Comparison of ENCODE assay signal across 8 mouse cellular contexts in the genomic region with DNA sequence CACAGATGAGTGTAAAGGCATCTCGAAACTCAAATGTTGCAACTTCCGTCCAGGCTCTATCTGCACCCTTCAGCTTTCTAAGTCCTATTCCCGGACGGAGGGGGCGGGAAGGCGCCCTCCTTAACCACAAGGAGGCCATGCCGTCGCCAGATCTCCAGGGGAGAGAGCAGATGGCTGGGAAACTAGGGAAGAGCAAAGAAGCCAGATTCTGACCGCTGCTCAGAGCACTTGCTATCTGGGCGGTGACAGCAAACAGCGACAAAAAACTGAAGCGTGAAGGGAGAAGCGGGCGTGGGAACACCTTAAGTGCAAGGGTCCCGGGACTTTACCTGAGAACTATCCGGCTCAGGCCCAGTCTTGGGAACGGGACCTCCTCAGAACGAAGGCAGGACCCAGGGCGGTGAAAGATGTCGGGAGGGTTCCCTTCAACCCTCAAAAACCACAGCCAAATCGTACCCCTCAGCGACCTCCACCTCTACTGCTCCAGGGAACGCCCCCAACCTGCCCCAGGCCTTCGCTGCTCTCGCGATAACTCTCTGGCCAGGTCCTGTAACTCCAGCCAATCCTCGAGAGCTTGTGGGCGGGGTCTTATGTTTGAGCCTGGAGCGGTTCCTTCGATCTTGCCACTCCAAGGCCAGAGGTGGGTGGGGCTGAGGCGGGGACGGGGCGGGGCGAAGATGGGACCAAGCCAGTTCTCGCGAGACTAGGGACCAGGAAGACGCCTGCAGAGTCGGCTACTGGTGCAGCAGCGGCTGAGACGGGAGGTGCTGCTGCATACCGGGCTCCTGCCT. TPM values are rescaled to one million over a fixed set of nuclear protein-coding genes. Genes with fewer than 3 reads are reported as not detected.
DNase-seq lines count a peak whose midpoint lies in the region; ATAC-seq and TF ChIP-seq lines count a peak whose summit lies in the region.

A gene (minus strand): TSS at position 507 of the 791 bp plus-strand sequence.
A gene (plus strand): TSS at position 691 of the 791 bp plus-strand sequence.

- ATAC-seq in heart, embryonic 15.5 days (replicated peaks; ENCODE audit: insufficient number of reproducible peaks, insufficient read depth, low FRiP score, low read depth): peak; percentile 99
- peak; percentile 98 for ATAC-seq in liver, embryonic 14.5 days (ENCODE audit: insufficient read depth)
- ATAC-seq in neural tube, embryonic 11.5 days (ENCODE audit: insufficient read depth, low FRiP score, low TSS enrichment): peak; percentile 99
- peak; percentile 99 for ATAC-seq in stomach, postnatal 0 days (ENCODE audit: low FRiP score, low TSS enrichment)

- peak; percentile 74 for TF ChIP-seq EP300 in liver, embryonic 14.5 days (IDR thresholded peaks at IDR 0.05; ENCODE audit: low read depth)
- peak; percentile 99 for TF ChIP-seq EP300 in stomach, postnatal 0 days (optimal IDR thresholded peaks at IDR 0.05)

- no peaks in the 10 kb centered on the region for H3K9me3 ChIP-seq in forebrain, embryonic 10.5 days
- no peaks in the 10 kb centered on the region for H3K9me3 ChIP-seq in heart, embryonic 15.5 days (replicated peaks)
- no peaks in the 10 kb centered on the region for H3K9me3 ChIP-seq in liver, embryonic 14.5 days (ENCODE audit: control insufficient read depth, low read length)
- H3K9me3 ChIP-seq in neural tube, embryonic 11.5 days (ENCODE audit: control insufficient read depth, low read length): no peaks in the 10 kb centered on the region
- H3K9me3 ChIP-seq in stomach, postnatal 0 days (ENCODE audit: control insufficient read depth, low read length): no peaks in the 10 kb centered on the region

- TF ChIP-seq CTCF in liver, embryonic 14.5 days (IDR thresholded peaks at IDR 0.05; ENCODE audit: low read depth): peak; percentile 54
- peak; percentile 59 for TF ChIP-seq CTCF in stomach, postnatal 0 days (IDR thresholded peaks at IDR 0.05; ENCODE audit: low read depth)

- peak within 1 kb of the TSS; percentile 78 for H3K9ac ChIP-seq in heart, embryonic 15.5 days
- H3K9ac ChIP-seq in liver, embryonic 14.5 days (replicated peaks): peak within 1 kb of the TSS; percentile 82
- H3K9ac ChIP-seq in neural tube, embryonic 11.5 days (ENCODE audit: low read length): peak within 1 kb of the TSS; percentile 85
- H3K9ac ChIP-seq in stomach, postnatal 0 days (ENCODE audit: low read length): peak within 1 kb of the TSS; percentile 97

- peaks cover 9% of the 10 kb centered on the region; the same call in 1 of the 2 replicates for H3K36me3 ChIP-seq in forebrain, embryonic 10.5 days (replicated peaks)
- no peaks in the 10 kb centered on the region for H3K36me3 ChIP-seq in heart, embryonic 15.5 days
- H3K36me3 ChIP-seq in liver, embryonic 14.5 days (replicated peaks; ENCODE audit: control insufficient read depth, insufficient read depth, low read depth): no peaks in the 10 kb centered on the region
- H3K36me3 ChIP-seq in neural tube, embryonic 11.5 days (ENCODE audit: control insufficient read depth, insufficient read depth, low read length): no peaks in the 10 kb centered on the region
- no peaks in the 10 kb centered on the region for H3K36me3 ChIP-seq in stomach, postnatal 0 days (ENCODE audit: control insufficient read depth, insufficient read depth, low read length)

- no peaks in the 10 kb centered on the region for H3K27me3 ChIP-seq in forebrain, embryonic 10.5 days (ENCODE audit: poor library complexity, severe bottlenecking)
- no peaks in the 10 kb centered on the region for H3K27me3 ChIP-seq in heart, embryonic 15.5 days
- no peaks in the 10 kb centered on the region for H3K27me3 ChIP-seq in liver, embryonic 14.5 days (ENCODE audit: control insufficient read depth, insufficient read depth, low read length)
- no peaks in the 10 kb centered on the region for H3K27me3 ChIP-seq in neural tube, embryonic 11.5 days (ENCODE audit: control insufficient read depth, insufficient read depth, low read length)
- H3K27me3 ChIP-seq in stomach, postnatal 0 days (ENCODE audit: control insufficient read depth, insufficient read depth, low read length): no peaks in the 10 kb centered on the region

- H3K4me3 ChIP-seq in forebrain, embryonic 10.5 days: peak within 1 kb of the TSS; percentile 95
- peak within 1 kb of the TSS; percentile 73 for H3K4me3 ChIP-seq in heart, embryonic 15.5 days
- peak within 1 kb of the TSS; percentile 88 to 92 for H3K4me3 ChIP-seq in liver, embryonic 14.5 days (ENCODE audit: insufficient read depth in 1 of 2, low read depth in 2 of 2, low read length in 2 of 2)
- peak within 1 kb of the TSS; percentile 94 for H3K4me3 ChIP-seq in neural tube, embryonic 11.5 days (ENCODE audit: low read depth, low read length)
- H3K4me3 ChIP-seq in stomach, postnatal 0 days (ENCODE audit: low read depth, low read length): peak within 1 kb of the TSS; percentile 99

- under 1% methylated on average over 41 of the region's 41 CpGs for WGBS in forebrain, embryonic 10.5 days
- under 1% methylated on average over 41 of the region's 41 CpGs for WGBS in heart, embryonic 15.5 days
- WGBS in liver, embryonic 14.5 days (ENCODE audit: insufficient replicate concordance): under 1% methylated on average over 41 of the region's 41 CpGs
- WGBS in neural tube, embryonic 11.5 days: under 1% methylated on average over 41 of the region's 41 CpGs
- WGBS in stomach, postnatal 0 days: under 1% methylated on average over 41 of the region's 41 CpGs

- peaks cover 38% of the 10 kb centered on the region for H3K4me1 ChIP-seq in forebrain, embryonic 10.5 days
- peaks cover 10% of the 10 kb centered on the region for H3K4me1 ChIP-seq in heart, embryonic 15.5 days (replicated peaks)
- H3K4me1 ChIP-seq in liver, embryonic 14.5 days (replicated peaks; ENCODE audit: control insufficient read depth in 2 of 2, insufficient read depth in 2 of 2, low read length in 1 of 2): peaks cover 3 to 5% of the 10 kb centered on the region in 2 experiments; a peak in 1 of 4 replicates
- peaks cover 5% of the 10 kb centered on the region; the same call in 1 of the 2 replicates for H3K4me1 ChIP-seq in neural tube, embryonic 11.5 days (ENCODE audit: control insufficient read depth, insufficient read depth, low read length)
- H3K4me1 ChIP-seq in stomach, postnatal 0 days (replicated peaks; ENCODE audit: control insufficient read depth, insufficient read depth): no peaks in the 10 kb centered on the region

- DNase-seq in CD8-positive naive resting alpha-beta T cell, adult 2 months (ENCODE audit: low read depth in 2 of 2, low spot score in 2 of 2): peak; percentile 97
- peak; percentile 98 for DNase-seq in c-Kit-positive CD71-negative TER-119-negative erythroid progenitor cells, embryonic 14.5 days (ENCODE audit: low read depth)
- DNase-seq in forebrain, embryonic 10.5 days (ENCODE audit: extremely low spot score, low spot score): peak; percentile 99
- DNase-seq in kidney, postnatal 25 days: peak; percentile 100
- DNase-seq in liver, embryonic 14.5 days (ENCODE audit: low read depth in 3 of 3, low spot score in 3 of 3): peak; percentile 99 to 100 (median 99)
- DNase-seq in neural tube, embryonic 11.5 days (ENCODE audit: low spot score): peak; percentile 98
- DNase-seq in stomach, postnatal 0 days (ENCODE audit: low spot score): peak; percentile 100

- H3K4me2 ChIP-seq in heart, embryonic 15.5 days: peak within 1 kb of the TSS; percentile 91
- H3K4me2 ChIP-seq in liver, embryonic 14.5 days (ENCODE audit: low read depth): peak within 1 kb of the TSS; percentile 80
- peak within 1 kb of the TSS; percentile 87 for H3K4me2 ChIP-seq in neural tube, embryonic 11.5 days (ENCODE audit: low read depth)
- H3K4me2 ChIP-seq in stomach, postnatal 0 days (replicated peaks; ENCODE audit: low read depth): peak within 1 kb of the TSS; percentile 95

- H3K27ac ChIP-seq in forebrain, embryonic 10.5 days: peak within 1 kb of the TSS; percentile 89
- peak within 1 kb of the TSS; percentile 84 for H3K27ac ChIP-seq in heart, embryonic 15.5 days
- peak within 1 kb of the TSS; percentile 41 for H3K27ac ChIP-seq in liver, embryonic 14.5 days
- peak within 1 kb of the TSS; percentile 60; the same call in 1 of the 2 replicates for H3K27ac ChIP-seq in neural tube, embryonic 11.5 days (ENCODE audit: low read depth, low read length)
- peak within 1 kb of the TSS; percentile 87 for H3K27ac ChIP-seq in stomach, postnatal 0 days (replicated peaks)

RNA-seq across cellular contexts. Expression of the first gene that starts in this region (rescaled TPM):
- 11.3 and 13.0 TPM in 2 replicates for polyA plus RNA-seq in forebrain, embryonic 10.5 days (2016; fragmentation: Nextera tagmentation; extraction: Ambion mirVana)
- polyA plus RNA-seq in heart, embryonic 15.5 days (2015; fragmentation: Nextera tagmentation; extraction: Ambion mirVana): 9.7 and 10.9 TPM in 2 replicates
- 2.9 and 5.1 TPM in 2 replicates for polyA plus RNA-seq in liver, embryonic 14.5 days (2012; rRNA removed)
- polyA plus RNA-seq in liver, embryonic 14.5 days (2014; fragmentation: Nextera tagmentation; extraction: Ambion mirVana): 5.5 TPM in 2 replicates
- 10.7 and 14.4 TPM in 2 replicates for polyA plus RNA-seq in neural tube, embryonic 11.5 days (2014; fragmentation: Nextera tagmentation; extraction: Ambion mirVana)
- polyA plus RNA-seq in stomach, postnatal 0 days (2015; fragmentation: Nextera tagmentation; extraction: Ambion mirVana): 5.0 and 5.6 TPM in 2 replicates

RNA-seq across cellular contexts. Expression of the second gene that starts in this region (rescaled TPM):
- 22.0 and 22.3 TPM in 2 replicates for polyA plus RNA-seq in forebrain, embryonic 10.5 days (2016; fragmentation: Nextera tagmentation; extraction: Ambion mirVana)
- polyA plus RNA-seq in heart, embryonic 15.5 days (2015; fragmentation: Nextera tagmentation; extraction: Ambion mirVana): 14.9 and 18.3 TPM in 2 replicates
- polyA plus RNA-seq in liver, embryonic 14.5 days (2012; rRNA removed): 6.3 and 7.2 TPM in 2 replicates
- 9.0 and 11.3 TPM in 2 replicates for polyA plus RNA-seq in liver, embryonic 14.5 days (2014; fragmentation: Nextera tagmentation; extraction: Ambion mirVana)
- 28.6 and 32.1 TPM in 2 replicates for polyA plus RNA-seq in neural tube, embryonic 11.5 days (2014; fragmentation: Nextera tagmentation; extraction: Ambion mirVana)
- 19.9 and 21.5 TPM in 2 replicates for polyA plus RNA-seq in stomach, postnatal 0 days (2015; fragmentation: Nextera tagmentation; extraction: Ambion mirVana)

Comparison
In these comparisons a context has a peak if more than half of its experiments do, and no peak if none do; other contexts are left out.
1. Peak in every context shown above with its lines: DNase-seq, ATAC-seq, H3K4me3 ChIP-seq and H3K27ac ChIP-seq.